Mouse (Mus musculus) 3T3-L1 (cell line): ENCODE data around the gene Tm6sf1.

Source experiments
- DNase-seq: peaks from one replicate; pipeline ENCODE4 v3.0.0-alpha.2; 2015; ENCODE audit warnings: low read depth, low spot score

Tm6sf1 gene

DNA sequence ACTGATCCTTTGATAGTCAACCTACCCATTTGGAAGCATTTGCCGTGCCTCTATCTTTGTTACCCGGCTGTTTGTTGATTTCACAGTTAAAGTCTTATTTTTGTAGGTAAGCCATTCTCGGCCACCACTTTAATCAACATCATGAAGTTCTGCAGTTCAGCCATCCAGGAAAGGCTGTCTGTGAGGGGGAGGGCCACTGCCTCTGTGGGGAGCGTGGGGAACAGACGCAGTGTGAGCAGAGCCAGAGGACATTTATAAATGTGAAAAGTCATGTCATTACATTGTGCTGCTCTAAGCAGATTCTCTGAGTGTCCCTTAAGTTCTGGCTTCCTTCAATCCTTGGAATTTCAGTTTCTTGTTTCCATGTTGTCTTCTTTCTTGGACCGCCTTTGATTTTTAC lies 8.6 kb upstream of the Tm6sf1 start:
- DNase-seq, result no peak

- DNase-seq, result no peak
Measured at GRCm38 (mm10) chr7:81851706-81852105, 7.1 kb upstream of the Tm6sf1 start.

DNA sequence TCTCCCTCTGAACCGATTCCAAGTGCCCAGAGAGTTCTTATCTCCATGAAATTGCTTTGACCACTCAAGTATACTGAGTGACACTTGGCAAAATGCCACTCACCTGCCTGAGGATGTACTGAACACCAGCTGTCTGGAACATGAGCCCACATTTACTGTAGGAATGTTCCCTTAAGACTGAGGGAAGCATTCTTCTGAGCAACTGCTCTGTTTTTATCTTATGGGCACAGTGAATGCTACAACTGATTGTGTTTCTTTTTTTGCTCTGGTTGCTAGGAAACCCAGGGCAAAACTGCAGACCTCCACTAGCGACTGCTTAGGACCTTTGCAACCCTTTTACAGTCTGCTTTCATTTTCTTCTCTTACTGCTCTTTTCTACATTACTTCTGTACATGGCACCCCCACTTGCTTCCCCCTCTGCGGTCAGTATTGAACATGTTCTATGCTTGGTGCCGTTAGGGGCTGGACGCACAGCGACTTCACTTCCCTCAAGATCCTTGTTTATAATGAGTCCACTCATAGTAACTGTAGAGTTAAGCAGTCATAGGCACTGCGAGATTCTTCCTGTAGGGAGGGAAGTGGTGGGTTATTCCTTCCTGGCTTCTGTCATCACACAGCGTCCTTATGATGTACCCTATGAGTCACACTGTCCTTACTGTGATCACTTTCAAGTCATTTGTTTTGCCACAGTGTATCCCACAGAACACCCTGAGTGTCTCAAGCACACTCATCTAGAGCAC lies 4.1 kb upstream of the Tm6sf1 start:
- no peak for DNase-seq

GRCm38 (mm10) chr7:81855694-81856093 lies 3.1 kb upstream of the Tm6sf1 start, which contains the start of gene Gm10160:
Gm10160 (minus strand) TSS chr7:81855794.
- DNase-seq, result no peak

DNA sequence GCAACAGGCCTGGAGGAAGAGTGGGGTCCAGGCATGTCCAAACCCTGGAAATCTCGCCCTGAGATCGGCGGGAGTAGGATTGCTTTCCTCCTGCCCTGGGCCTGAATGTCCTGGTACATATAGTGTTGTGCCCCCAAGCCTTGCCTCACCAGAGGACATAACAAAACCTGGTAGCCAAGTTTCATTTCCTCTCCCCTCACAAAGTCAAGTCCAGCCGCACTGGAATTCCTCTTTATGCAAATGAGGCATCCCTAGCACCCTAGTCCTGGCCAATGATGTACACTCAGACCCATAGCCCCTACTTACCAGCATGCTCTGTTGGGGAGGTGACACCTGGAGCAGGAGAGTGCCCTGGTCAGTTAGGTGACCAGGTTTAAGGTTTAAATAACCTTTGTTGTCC lies 2.6 kb upstream of the Tm6sf1 start:
- DNase-seq, result no peak

DNA sequence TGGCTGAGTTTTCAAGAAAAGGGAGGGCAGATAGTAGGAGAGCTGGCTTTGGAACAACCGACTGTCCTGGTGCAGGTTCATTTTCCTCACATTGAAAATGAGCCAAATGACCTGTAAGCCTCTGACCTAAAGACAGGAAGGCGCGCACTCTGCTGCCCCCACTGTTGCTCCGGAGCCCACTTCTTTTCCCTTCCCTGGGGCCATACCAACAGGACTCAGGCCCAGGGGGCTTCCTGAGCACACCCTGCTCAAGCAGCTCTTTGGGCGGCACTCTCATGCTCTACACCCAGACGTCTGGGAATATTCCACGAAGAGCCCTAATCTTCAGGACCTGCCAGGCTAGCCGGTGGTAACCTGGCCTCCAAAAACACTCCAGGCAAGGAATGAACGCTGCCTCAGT lies 565 bp upstream of the Tm6sf1 start:
- DNase-seq, result no peak

DNA sequence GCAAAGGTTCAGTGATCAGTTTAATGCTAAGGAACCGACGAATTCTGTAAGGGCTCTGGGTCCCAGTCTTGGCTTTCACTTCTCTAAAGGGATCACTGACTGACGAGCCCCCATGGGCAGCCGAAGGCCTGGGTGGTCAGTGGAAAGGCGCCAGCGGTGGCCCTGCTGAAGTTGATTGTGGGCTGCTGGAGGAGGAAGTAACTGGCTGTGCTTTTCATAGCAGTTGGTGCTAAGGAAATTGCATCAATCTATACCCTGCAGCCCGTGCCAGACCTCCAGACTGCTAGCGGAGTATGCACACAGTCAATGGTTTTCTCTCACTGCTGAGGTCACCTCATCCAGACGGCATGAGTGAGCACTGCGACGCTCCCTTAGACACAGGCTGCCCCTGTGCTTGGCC lies 1.3 kb downstream of the Tm6sf1 start:
- DNase-seq, result no peak

DNA sequence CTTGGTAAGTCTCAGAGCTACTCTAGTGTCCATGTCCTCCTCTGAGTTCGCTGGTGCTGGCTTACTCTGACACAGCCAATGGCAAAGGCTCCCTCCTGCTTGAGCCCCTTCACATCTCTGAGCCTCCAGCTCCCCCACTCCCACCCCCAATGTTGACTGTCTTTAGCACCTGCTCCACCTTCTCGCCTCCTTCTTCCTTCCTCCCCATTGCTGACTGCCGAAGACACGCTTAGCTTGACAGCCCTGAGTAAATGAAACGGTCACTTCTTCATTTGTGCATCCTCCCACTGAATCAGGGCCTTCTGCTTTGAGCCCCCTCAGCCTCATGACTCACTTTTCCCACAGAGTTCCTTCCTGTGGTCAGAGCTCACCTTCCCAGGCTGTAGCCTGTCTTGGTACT lies 2.2 kb downstream of the Tm6sf1 start:
- no peak for DNase-seq

DNA sequence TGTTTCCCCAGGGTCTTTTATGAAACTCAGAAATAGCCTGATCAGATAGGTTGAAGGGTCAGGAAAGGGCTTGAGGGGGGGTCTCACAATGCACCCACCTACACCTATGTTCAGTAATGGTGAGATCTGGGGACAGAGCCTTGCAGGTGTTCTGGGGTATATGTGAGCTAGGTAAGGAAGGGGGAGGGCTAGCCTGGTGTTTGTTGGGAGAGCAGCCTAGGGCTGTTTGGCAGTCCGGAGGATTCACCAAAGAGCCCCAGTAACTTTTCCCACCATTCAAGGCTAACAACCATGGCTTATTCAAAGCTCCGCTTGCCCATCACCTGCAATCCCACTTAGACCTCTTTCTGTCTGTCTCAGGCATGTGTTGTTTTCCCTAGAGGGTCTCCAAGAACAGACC lies 2.7 kb downstream of the Tm6sf1 start:
- no peak for DNase-seq

- no peak for DNase-seq
Measured at GRCm38 (mm10) chr7:81861921-81862320, 3.1 kb downstream of the Tm6sf1 start.

- DNase-seq, result no peak
Measured at GRCm38 (mm10) chr7:81862587-81863583, 4.1 kb downstream of the Tm6sf1 start.

GRCm38 (mm10) chr7:81864552-81864951 lies 5.8 kb downstream of the Tm6sf1 start:
- no peak for DNase-seq

GRCm38 (mm10) chr7:81865937-81866336 lies 7.1 kb downstream of the Tm6sf1 start:
- DNase-seq, result no peak

- DNase-seq, result no peak
Measured at GRCm38 (mm10) chr7:81867231-81867930, 8.6 kb downstream of the Tm6sf1 start.

DNA sequence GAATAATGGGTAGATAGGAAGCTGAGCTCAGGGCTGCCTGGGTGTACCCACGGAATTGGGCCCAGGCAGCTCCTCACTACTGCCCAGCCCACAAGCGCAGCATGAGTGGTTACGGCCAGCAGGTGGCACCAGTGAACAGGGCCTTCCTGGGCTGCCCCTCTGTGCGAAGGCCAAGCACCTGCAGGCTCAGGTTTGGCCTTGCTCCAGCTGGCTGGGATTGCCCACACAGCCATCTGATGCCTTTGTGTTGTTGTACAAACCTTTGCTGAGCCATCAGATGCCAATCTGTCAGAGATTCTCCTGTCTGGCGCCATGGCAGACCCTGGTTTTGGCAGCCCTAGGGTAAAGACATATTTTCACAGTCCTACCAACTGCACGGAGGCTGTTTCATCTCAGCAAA lies 9.4 kb downstream of the Tm6sf1 start:
- DNase-seq, result peak; percentile 82

- no peak for DNase-seq
Measured at GRCm38 (mm10) chr7:81872493-81873013, 13.8 kb downstream of the Tm6sf1 start.

DNA sequence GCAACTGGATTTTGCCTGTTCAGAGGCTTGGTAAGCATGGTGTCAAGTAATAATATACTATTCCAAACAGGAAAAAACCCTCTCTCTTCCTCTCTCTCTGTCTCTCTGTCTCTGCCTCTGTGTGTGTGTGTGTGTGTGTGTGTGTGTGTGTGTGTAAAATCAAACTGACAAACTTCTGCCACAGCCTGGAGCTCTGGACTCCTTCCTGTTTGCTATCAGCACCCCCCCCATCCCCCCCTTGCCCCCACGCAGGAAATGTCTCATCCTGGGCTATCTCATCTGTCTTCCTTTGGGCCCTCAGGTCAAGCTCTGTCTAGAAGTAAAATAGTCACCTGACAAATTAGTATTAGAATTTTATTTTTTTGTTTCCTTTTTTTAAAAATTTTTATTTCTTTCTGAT lies 15.0 kb downstream of the Tm6sf1 start:
- no peak for DNase-seq

- DNase-seq, result peak; percentile 96
Measured at GRCm38 (mm10) chr7:81874636-81875035, 15.8 kb downstream of the Tm6sf1 start.

DNA sequence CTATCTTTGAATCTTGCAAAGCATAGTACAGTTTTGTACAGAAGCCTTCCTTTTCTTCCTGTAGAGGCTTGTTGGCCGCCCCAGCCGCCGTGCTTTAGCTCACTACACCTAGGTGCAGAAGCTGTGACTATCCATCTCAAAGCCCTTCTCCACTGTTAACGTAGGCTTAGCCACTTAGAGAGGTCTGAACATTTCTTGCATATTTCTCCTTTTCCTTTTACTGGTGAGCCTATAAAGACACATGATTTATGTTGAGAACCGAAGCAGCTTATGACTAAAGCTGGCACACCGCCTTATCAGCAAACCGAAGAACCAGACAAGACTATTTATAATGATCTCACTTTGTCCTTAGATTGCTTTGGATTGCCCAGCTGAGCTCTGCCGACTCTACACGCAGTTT lies 16.6 kb downstream of the Tm6sf1 start:
- DNase-seq, result peak; percentile 94

- no peak for DNase-seq
Measured at GRCm38 (mm10) chr7:81880286-81880685, 21.5 kb downstream of the Tm6sf1 start.

DNA sequence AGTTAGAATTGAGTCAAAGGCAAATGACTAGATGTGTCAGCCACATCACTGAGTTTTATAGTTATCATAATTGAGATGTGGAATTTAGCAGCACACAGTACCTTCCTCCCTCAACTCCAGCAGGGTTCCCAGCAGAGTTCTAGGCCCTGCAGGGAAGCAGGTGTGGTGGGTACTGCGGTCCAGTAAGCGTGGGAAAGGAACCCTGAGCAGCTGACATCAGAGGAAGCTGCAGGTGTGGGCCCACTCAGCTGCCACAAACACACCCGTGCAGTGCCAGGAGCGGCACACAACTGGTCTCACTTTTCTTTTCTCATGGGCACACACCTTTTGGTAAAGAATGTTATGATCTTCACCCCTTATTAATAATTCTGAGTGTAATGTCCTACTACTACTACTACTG lies 22.0 kb downstream of the Tm6sf1 start:
- DNase-seq, result no peak

- no peak for DNase-seq
Measured at GRCm38 (mm10) chr7:81881600-81881999, 22.8 kb downstream of the Tm6sf1 start.
